Mouse (Mus musculus) inflammation-experienced regulatory T-cells, adult 16 weeks (primary cell): ENCODE results near the gene Gif. TPM values are rescaled to one million over a fixed set of nuclear protein-coding genes. Genes with fewer than 3 reads are reported as not detected.

Source experiments
- polyA plus RNA-seq: library from polyadenylated mRNA; unstranded; fragments of 100-300 nt; shearing (Covaris generic); gene quantifications from one replicate; pipeline ENCODE4 v1.2.1, GENCODE M21; 2017

Gif gene
- polyA plus RNA-seq = not detected

GRCm38 (mm10) chr19:11747298-11747697, at the start of gene Gif:
Gene Gif (plus strand): TSS chr19:11747554.

GRCm38 (mm10) chr19:11770205-11770892, 23.0 kb downstream of the Gif start, which contains the start of gene Mrpl16:
Gene Mrpl16 (plus strand): TSS chr19:11770391.

Other genes with a start within 250 kb of the Gif start
- gene Ms4a6b, start 231.0 kb upstream of the Gif start, polyA plus RNA-seq = 1,060 TPM
- 4.3 TPM for gene Ms4a4d, start 210.8 kb upstream of the Gif start, polyA plus RNA-seq
- gene Ms4a6d, start 142.7 kb upstream of the Gif start, polyA plus RNA-seq = 10.7 TPM
- gene Ms4a2, start 123.8 kb upstream of the Gif start, polyA plus RNA-seq = not detected
- not detected for gene Ms4a3, start 106.7 kb upstream of the Gif start, polyA plus RNA-seq
- not detected for gene Oosp2, start 87.0 kb upstream of the Gif start, polyA plus RNA-seq
- gene Oosp1, start 56.4 kb upstream of the Gif start, polyA plus RNA-seq = not detected
- not detected for gene Oosp3, start 50.5 kb upstream of the Gif start, polyA plus RNA-seq
- 49.4 TPM for gene Mrpl16, start 22.8 kb downstream of the Gif start, polyA plus RNA-seq
- 2.6 TPM for gene Stx3, start 71.8 kb downstream of the Gif start, polyA plus RNA-seq
- gene Olfr1417, start 91.7 kb downstream of the Gif start, polyA plus RNA-seq = not detected
- not detected for gene Olfr1418, start 113.5 kb downstream of the Gif start, polyA plus RNA-seq
- not detected for gene Olfr1419, start 127.6 kb downstream of the Gif start, polyA plus RNA-seq
- 0.17 TPM for gene Olfr1420, start 139.0 kb downstream of the Gif start, polyA plus RNA-seq
- gene Patl1, start 164.8 kb downstream of the Gif start, polyA plus RNA-seq = 20.6 TPM
- 4.1 TPM for gene Osbp, start 218.4 kb downstream of the Gif start, polyA plus RNA-seq